Mouse (Mus musculus) neural tube, embryonic 14.5 days (tissue): Measurements from ENCODE around the gene Golga4. TPM values are rescaled to one million over a fixed set of nuclear protein-coding genes. Genes with fewer than 3 reads are reported as not detected.

Experiments used
- ATAC-seq: fragments of 200-750 bp; cut with Nextera tagmentation; 2 replicates; pipeline ENCODE4 v1.8.0; 2017; ENCODE audit warnings: low read depth, mild to moderate bottlenecking, moderate TSS enrichment, moderate library complexity
- H3K27ac ChIP-seq: fragments of 300-500 bp; sonication (generic); 2 replicates; pipeline ENCODE4 v1.5.1; 2014; ENCODE audit warnings: low read depth, mild to moderate bottlenecking, control low read depth, low read length, moderate library complexity, mixed read lengths
- H3K27me3 ChIP-seq: fragments of 300-500 bp; sonication (generic); 2 replicates; pipeline ENCODE4 v1.6.1; 2014; ENCODE audit warnings: low read length; ENCODE audit not compliant: control insufficient read depth, insufficient read depth
- H3K36me3 ChIP-seq: fragments of 300-500 bp; sonication (generic); 2 replicates; pipeline ENCODE4 v1.6.1; 2014; ENCODE audit warnings: low read length, mixed read lengths; ENCODE audit not compliant: control insufficient read depth, insufficient read depth
- H3K4me1 ChIP-seq: fragments of 300-500 bp; sonication (generic); 2 replicates; pipeline ENCODE4 v1.6.1; 2014; ENCODE audit warnings: low read length; ENCODE audit not compliant: control insufficient read depth, insufficient read depth
- H3K4me2 ChIP-seq: fragments of 300-500 bp; sonication (generic); 2 replicates; pipeline ENCODE4 v1.6.1; 2014; ENCODE audit warnings: mild to moderate bottlenecking, low read depth, low read length, control low read depth
- H3K4me3 ChIP-seq: fragments of 300-500 bp; sonication (generic); 2 replicates; pipeline ENCODE4 v1.5.1; 2014; ENCODE audit warnings: low read depth, low read length, control low read depth, mixed read lengths
- H3K9ac ChIP-seq: fragments of 300-500 bp; sonication (generic); replicated peaks from 2 replicates; pipeline ENCODE4 v1.6.1; 2014; ENCODE audit warnings: low read depth, mild to moderate bottlenecking, control low read depth, low read length, mixed read lengths
- H3K9me3 ChIP-seq: fragments of 300-500 bp; sonication (generic); 2 replicates; pipeline ENCODE4 v1.6.1; 2016; ENCODE audit warnings: low read length; ENCODE audit not compliant: control insufficient read depth
- WGBS: fragments of 180-500 bp; shearing (Covaris S2); extraction: QIAGEN DNeasy Blood & Tissue Kit; methylation state at CpG from one replicate; pipeline ENCODE4 v1.1.7; 2014; 5-methylcytosine and 5-hydroxymethylcytosine counted together
- polyA plus RNA-seq: library from polyadenylated mRNA; unstranded; fragments of >200 nt; fragmentation: Nextera tagmentation; extraction: Ambion mirVana; gene quantifications from 2 replicates; pipeline ENCODE4 v1.2.1, GENCODE M21; 2014

The Golga4 gene
- polyA plus RNA-seq, 1 experiment from 2014 or later, result 53.8 TPM

DNA sequence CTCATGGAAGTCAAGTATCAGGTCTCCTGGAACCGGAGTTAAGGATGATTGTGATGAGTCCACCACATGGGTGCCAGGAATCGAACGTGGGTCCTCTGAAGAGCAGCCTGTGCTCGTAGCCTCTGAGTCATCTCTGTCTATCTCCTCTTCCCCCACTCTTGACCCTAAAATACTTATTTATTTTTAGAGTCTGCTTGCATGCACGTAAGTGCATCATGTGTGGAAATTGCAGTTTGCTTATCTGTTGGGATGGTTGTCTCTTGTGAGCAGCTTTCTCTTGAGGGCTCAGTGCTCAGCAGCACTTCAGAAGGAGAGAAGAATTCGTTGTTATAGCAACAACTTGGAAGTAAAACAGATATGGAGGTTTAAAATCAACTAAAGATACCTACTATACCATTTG is 9.4 kb downstream of the Golga4 start:
- Histone ChIP-seq H3K27ac (no peak overlapping the region), H3K27me3 (no peaks in the 10 kb centered on the region), H3K4me3 (no peak overlapping the region), H3K36me3 (peaks cover 12% of the 10 kb centered on the region), H3K9ac (no peak overlapping the region), H3K4me2 (no peak overlapping the region), H3K9me3 (no peaks in the 10 kb centered on the region), H3K4me1 (0 out of 2 replicates have a peak, but pooled peaks cover 2% of the 10 kb centered on the region)
- ATAC-seq, result no peak
- WGBS, result over 99% methylated on average over 6 of the region's 6 CpGs

DNA sequence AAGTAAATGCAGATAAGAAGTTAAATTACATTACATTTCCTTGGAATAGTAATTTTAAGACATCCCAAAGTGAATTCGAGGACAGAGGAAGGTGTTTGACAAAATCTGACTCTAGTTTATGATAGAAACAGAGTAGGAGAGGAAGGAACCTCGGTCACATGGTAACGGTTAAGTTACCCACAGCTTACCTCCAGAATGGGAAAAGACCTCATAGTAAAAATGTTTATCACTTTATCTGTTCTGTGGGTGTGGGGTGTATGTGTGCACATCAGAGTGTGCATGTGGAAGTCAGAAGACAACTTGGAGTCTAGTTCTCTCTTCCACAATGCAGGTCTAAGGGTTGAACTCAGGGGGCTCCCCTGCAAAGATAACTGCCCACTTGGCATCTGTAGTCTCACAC is 10.1 kb downstream of the Golga4 start:
- Histone ChIP-seq H3K4me3 (no peak overlapping the region), H3K9me3 (no peaks in the 10 kb centered on the region), H3K36me3 (peaks cover 12% of the 10 kb centered on the region), H3K27me3 (no peaks in the 10 kb centered on the region), H3K27ac (no peak overlapping the region), H3K9ac (no peak overlapping the region), H3K4me1 (0 out of 2 replicates have a peak, but pooled peaks cover 2% of the 10 kb centered on the region), H3K4me2 (no peak overlapping the region)
- over 99% methylated on average over 3 of the region's 3 CpGs for WGBS
- ATAC-seq, result no peak

DNA sequence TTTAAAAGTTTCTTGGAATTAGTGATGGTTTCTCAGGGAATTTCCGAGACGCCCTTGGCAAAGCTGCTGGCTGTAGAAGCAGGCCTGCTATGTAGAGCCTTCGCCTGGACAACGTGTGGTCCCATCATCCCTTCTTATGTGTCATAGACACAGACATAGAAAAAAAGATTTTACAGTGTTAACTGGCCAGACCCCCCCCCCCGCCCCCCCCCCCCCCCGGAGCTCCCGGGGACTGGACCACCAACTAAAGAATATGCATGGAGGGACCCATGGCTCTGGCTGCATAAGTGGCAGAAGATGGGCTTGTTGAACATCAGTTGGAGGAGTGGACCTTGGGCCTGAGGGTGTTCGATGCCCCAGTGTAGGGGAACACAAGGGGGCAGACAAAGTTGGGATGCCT is 11.6 kb downstream of the Golga4 start:
- H3K9ac ChIP-seq, result no peak overlapping the region
- no peaks in the 10 kb centered on the region for H3K27me3 ChIP-seq
- H3K36me3 ChIP-seq, result peaks cover 12% of the 10 kb centered on the region
- ATAC-seq, result no peak
- no peak overlapping the region for H3K27ac ChIP-seq
- H3K4me3 ChIP-seq, result no peak overlapping the region
- WGBS, result 88% methylated on average over 7 of the region's 8 CpGs
- H3K9me3 ChIP-seq, result no peaks in the 10 kb centered on the region
- no peak overlapping the region for H3K4me2 ChIP-seq
- 0 out of 2 replicates have a peak, but pooled peaks cover 2% of the 10 kb centered on the region for H3K4me1 ChIP-seq

DNA sequence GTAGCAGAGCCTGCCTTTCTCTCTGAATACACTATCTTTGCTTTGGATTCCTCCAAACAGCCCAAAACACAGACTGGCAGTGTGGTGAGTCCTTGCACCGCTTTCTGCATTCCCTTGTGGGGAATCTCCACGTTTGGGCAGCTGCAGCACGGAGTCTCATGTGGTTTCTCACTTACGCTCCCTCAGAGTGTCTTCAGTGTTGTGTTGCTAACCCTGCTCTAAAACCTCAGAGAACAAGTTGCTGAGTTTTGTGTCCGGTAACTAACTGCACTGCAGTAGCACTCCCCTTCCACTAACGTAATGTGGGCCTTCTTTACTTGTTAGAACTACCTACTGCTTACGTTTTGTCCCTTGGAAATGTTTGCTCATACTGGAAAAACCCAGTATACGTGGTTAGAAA is 13.0 kb downstream of the Golga4 start:
- Histone ChIP-seq H3K4me2 (no peak overlapping the region), H3K9me3 (no peaks in the 10 kb centered on the region), H3K4me1 (0 out of 2 replicates have a peak, but pooled peaks cover 2% of the 10 kb centered on the region), H3K9ac (no peak overlapping the region), H3K27me3 (no peaks in the 10 kb centered on the region), H3K27ac (no peak overlapping the region), H3K4me3 (no peak overlapping the region), H3K36me3 (peaks cover 16% of the 10 kb centered on the region)
- 79% methylated on average over 8 of the region's 8 CpGs for WGBS
- ATAC-seq, result no peak

DNA sequence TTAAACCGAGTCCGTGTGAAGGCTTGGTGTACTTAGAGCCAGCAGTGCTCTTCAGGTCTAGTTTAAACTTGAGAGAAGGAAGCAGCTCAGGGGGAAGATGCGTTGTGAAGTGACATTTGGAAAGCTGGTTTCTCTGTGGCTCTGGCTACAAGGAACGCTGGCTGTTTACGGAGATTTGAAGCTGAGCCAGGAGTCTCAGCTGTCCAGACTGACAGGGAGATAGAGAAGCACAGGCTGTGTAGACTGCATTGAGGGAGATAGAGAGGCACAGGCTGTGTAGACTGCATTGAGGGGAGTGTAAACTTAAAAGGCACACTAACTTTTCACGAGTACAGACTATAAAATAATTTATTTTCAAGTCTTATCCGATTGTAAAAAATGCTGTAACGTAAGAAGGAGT is 13.9 kb downstream of the Golga4 start:
- Histone ChIP-seq H3K9me3 (no peaks in the 10 kb centered on the region), H3K4me2 (no peak overlapping the region), H3K36me3 (peaks cover 13% of the 10 kb centered on the region), H3K4me3 (no peak overlapping the region), H3K27ac (no peak overlapping the region), H3K4me1 (0 out of 2 replicates have a peak, but pooled peaks cover 2% of the 10 kb centered on the region), H3K27me3 (no peaks in the 10 kb centered on the region), H3K9ac (no peak overlapping the region)
- 59% methylated on average over 8 of the region's 8 CpGs for WGBS
- no peak for ATAC-seq

DNA sequence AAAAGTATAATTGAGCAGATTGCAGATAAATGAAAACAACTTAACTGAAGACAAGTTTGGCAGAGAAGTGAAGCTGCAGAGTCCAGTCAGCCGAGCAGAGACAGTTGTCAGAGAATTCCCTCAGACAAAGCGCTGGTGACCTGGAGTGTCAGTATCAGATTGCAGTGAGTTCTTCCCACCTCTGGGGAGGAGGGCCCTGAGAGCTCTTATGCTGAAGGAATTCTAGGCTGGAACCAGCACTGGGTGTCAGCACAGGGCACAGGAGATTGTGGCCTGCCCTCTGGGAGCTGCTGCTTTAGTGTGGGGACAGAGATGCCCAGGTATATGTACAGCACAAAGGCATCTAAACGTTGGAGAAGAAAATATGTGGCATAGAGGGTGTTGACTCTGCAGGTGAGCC is 14.8 kb downstream of the Golga4 start:
- H3K27ac ChIP-seq, result no peak overlapping the region

DNA sequence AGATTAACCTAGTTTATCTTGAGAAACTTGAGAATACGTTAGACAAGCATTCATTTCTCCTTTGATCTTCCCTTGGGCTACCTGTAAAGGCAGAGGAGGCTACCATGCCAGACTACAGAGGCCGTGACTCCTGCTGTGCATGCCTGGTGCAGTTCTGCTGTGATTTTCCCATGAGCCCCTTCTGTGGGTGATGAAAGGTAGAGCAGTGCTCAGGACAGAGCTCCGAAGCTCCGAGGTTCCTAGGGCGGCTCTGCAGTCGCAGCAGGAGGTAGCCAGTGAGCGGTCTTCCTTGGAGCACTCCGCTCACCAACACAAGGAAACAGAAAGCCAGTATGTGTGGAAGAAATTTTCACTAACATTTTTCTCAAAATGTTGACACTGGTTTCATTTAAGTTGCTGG is 15.6 kb downstream of the Golga4 start:
- no peak overlapping the region for H3K9ac ChIP-seq
- H3K9me3 ChIP-seq, result no peaks in the 10 kb centered on the region
- no peak overlapping the region for H3K4me2 ChIP-seq
- H3K4me1 ChIP-seq, result 0 out of 2 replicates have a peak, but pooled peaks cover 2% of the 10 kb centered on the region
- peaks cover 14% of the 10 kb centered on the region for H3K36me3 ChIP-seq
- no peaks in the 10 kb centered on the region for H3K27me3 ChIP-seq
- no peak overlapping the region for H3K27ac ChIP-seq
- WGBS, result 81% methylated on average over 8 of the region's 8 CpGs
- no peak overlapping the region for H3K4me3 ChIP-seq
- no peak for ATAC-seq

More for the DNA sequence above, 14.8 kb downstream of the Golga4 start:
- no peak overlapping the region for H3K4me3 ChIP-seq
- 24% methylated on average over 3 of the region's 3 CpGs for WGBS
- peaks cover 10% of the 10 kb centered on the region for H3K36me3 ChIP-seq
- H3K4me1 ChIP-seq, result 0 out of 2 replicates have a peak, but pooled peaks cover 2% of the 10 kb centered on the region
- H3K27me3 ChIP-seq, result no peaks in the 10 kb centered on the region
- H3K9me3 ChIP-seq, result no peaks in the 10 kb centered on the region
- H3K9ac ChIP-seq, result no peak overlapping the region
- no peak overlapping the region for H3K4me2 ChIP-seq
- no peak for ATAC-seq

DNA sequence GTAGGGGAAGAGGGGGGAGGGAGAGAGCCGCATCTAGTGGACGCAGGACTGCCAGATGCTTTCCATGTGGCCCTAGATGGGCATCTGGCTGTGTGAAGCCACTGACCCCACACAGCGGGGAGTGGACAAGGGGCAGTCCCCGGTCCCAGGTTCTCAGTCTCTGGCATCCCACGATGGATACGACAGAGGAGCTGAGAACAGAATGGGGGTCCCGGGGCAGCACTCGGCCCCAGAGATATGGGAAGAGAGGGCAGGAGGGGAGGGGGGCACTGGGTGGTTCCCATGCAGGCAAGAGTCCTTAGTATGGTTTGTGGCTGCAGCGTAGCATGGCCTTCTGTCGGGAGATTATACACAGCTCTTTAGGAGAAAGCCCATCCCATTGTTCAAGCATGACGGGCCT is 17.7 kb downstream of the Golga4 start:
- no peaks in the 10 kb centered on the region for H3K27me3 ChIP-seq
- H3K4me2 ChIP-seq, result no peak overlapping the region
- WGBS, result 91% methylated on average over 11 of the region's 11 CpGs
- no peaks in the 10 kb centered on the region for H3K9me3 ChIP-seq
- no peak overlapping the region for H3K9ac ChIP-seq
- no peak for ATAC-seq
- H3K4me3 ChIP-seq, result no peak overlapping the region
- peaks cover 24% of the 10 kb centered on the region for H3K36me3 ChIP-seq
- no peak overlapping the region for H3K27ac ChIP-seq
- H3K4me1 ChIP-seq, result no peaks in the 10 kb centered on the region

DNA sequence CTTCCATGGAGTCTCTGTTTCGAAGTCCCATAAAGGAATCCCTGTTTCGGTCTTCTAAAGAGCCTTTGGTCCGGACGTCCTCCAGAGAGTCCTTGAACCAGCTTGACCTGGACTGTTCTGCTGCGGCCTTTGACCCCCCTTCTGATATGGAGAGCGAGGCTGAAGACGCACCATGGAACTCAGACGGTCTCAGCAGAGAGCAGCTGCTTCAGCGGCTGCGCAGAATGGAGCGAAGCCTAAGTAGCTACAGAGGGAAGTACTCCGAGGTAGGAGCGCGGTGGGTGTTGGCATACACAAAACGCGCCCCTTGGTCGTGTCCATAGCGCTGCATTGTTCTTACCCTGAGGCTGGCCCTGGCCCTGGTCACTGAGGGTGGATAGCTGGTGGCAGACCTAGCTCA is 21.0 kb downstream of the Golga4 start:
- 94% methylated on average over 18 of the region's 18 CpGs for WGBS
- peaks cover 39% of the 10 kb centered on the region for H3K36me3 ChIP-seq

More for the DNA sequence above, 21.0 kb downstream of the Golga4 start:
- Histone ChIP-seq H3K27ac (no peak overlapping the region), H3K4me3 (no peak overlapping the region), H3K4me2 (no peak overlapping the region), H3K9me3 (no peaks in the 10 kb centered on the region), H3K27me3 (no peaks in the 10 kb centered on the region), H3K9ac (no peak overlapping the region), H3K4me1 (no peaks in the 10 kb centered on the region)
- no peak for ATAC-seq
